ENCODE assay signal across 8 mouse cellular contexts in the genomic region with DNA sequence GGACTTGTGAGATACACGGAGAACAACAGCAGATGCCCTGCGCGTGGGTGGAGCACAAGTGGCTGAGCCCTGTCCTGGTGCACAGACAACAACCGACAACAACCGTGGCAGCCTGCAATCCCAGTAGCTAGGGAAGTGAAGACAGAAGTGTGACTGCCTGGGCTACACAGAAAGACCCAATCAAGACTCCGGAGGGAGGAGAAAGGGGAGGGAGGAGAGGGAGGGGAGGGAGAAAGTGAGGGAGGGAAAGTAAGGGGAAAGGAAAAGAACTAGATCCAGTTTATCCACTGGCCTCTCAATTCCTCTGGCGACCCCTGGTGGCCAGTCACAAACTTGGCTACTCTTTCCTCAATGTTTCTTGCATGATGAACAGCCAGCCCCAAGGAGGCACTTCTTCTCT. TPM values are rescaled to one million over a fixed set of nuclear protein-coding genes. Genes with fewer than 3 reads are reported as not detected.
DNase-seq lines count a peak whose midpoint lies in the region; ATAC-seq and TF ChIP-seq lines count a peak whose summit lies in the region.

No protein-coding gene starts in this region.

- no peaks in the 10 kb centered on the region for H3K36me3 ChIP-seq in intestine, embryonic 14.5 days (ENCODE audit: control insufficient read depth, insufficient read depth, low read length)
- no peaks in the 10 kb centered on the region for H3K36me3 ChIP-seq in spleen, adult 2 months (ENCODE audit: control insufficient read depth, insufficient read depth, low read length)

- H3K4me3 ChIP-seq in cortical plate, adult 2 months (ENCODE audit: insufficient read depth, low read length) = no peak overlapping the region
- H3K4me3 ChIP-seq in intestine, embryonic 14.5 days (ENCODE audit: low read depth, low read length) = no peak overlapping the region
- no peak overlapping the region for H3K4me3 ChIP-seq in spleen, adult 2 months (ENCODE audit: extremely low read depth, insufficient read depth, insufficient read length)

- TF ChIP-seq POLR2A in cortical plate, adult 2 months (IDR thresholded peaks at IDR 0.05; ENCODE audit: extremely low read depth, insufficient read depth, low read length) = no peak
- TF ChIP-seq POLR2A in spleen, adult 2 months (IDR thresholded peaks at IDR 0.05; ENCODE audit: low read depth, low read length) = no peak

- WGBS in intestine, embryonic 14.5 days = 13% methylated on average over 7 of the region's 7 CpGs
- WGBS in spleen, adult 2 months = 39% methylated on average over 7 of the region's 7 CpGs

- 0 out of 2 replicates have a peak, but pooled peaks cover 2% of the 10 kb centered on the region for H3K4me1 ChIP-seq in cortical plate, adult 2 months (ENCODE audit: control insufficient read depth, insufficient read depth, low read length)
- H3K4me1 ChIP-seq in intestine, embryonic 14.5 days (replicated peaks; ENCODE audit: control insufficient read depth, insufficient read depth, low read length) = no peaks in the 10 kb centered on the region
- no peaks in the 10 kb centered on the region; the same call in 1 of the 2 replicates for H3K4me1 ChIP-seq in spleen, adult 2 months (ENCODE audit: control insufficient read depth, insufficient read depth, insufficient read length)

- no peak overlapping the region for H3K27ac ChIP-seq in cortical plate, adult 2 months (ENCODE audit: insufficient read depth, low read length)
- no peak overlapping the region for H3K27ac ChIP-seq in intestine, embryonic 14.5 days (ENCODE audit: low read depth)
- H3K27ac ChIP-seq in spleen, adult 2 months (ENCODE audit: insufficient read depth, low read length) = no peak overlapping the region

- intact Hi-C loops in gastrocnemius, postnatal 14 days (cut with DNase I; ENCODE audit: low total_unique reads) = loop anchor here (5.0 to 10.0 kb wide), 4 partner anchors 84 to 266 kb away; no protein-coding TSS in a partner anchor
- intact Hi-C loops in left cerebral cortex, postnatal 14 days (cut with DNase I) = loop anchor here (2.0 to 5.0 kb wide), 4 partner anchors 76 to 176 kb away; a partner anchor contains a TSS

- peak; percentile 70 for TF ChIP-seq CTCF in cortical plate, adult 2 months (IDR thresholded peaks at IDR 0.05; ENCODE audit: extremely low read depth, insufficient read depth, low read length)
- TF ChIP-seq CTCF in spleen, adult 2 months (IDR thresholded peaks at IDR 0.05; ENCODE audit: extremely low read depth, insufficient read depth, insufficient read length, insufficient replicate concordance) = peak; percentile 63; the same call in 1 of the 2 replicates

- H3K27me3 ChIP-seq in intestine, embryonic 14.5 days (replicated peaks; ENCODE audit: control insufficient read depth, insufficient read depth, low read length) = no peaks in the 10 kb centered on the region
- no peaks in the 10 kb centered on the region for H3K27me3 ChIP-seq in spleen, adult 2 months (ENCODE audit: control insufficient read depth, insufficient read depth, low read length)

- peak; percentile 28; the same call in 1 of the 2 replicates for ATAC-seq in intestine, embryonic 14.5 days (replicated peaks; ENCODE audit: low FRiP score, low TSS enrichment, low read depth)
- no peak for ATAC-seq in activated CD4-positive, CD25-positive, alpha-beta regulatory T cell, adult 4 months

- peak overlapping the region; percentile 18; the same call in 1 of the 2 replicates for H3K4me2 ChIP-seq in intestine, embryonic 14.5 days (ENCODE audit: low read length)

- peak; percentile 75 to 80 for DNase-seq in adrenal gland, adult 18-20 months (ENCODE audit: low spot score in 2 of 2)
- peak; percentile 83 for DNase-seq in gastrocnemius, postnatal 14 days
- DNase-seq in intestine, embryonic 14.5 days (ENCODE audit: low spot score) = peak; percentile 90
- peak; percentile 69 to 77 for DNase-seq in left cerebral cortex, postnatal 14 days (ENCODE audit: low spot score in 2 of 2)
- DNase-seq in mesoderm, embryonic 11.5 days (ENCODE audit: low read depth, low spot score) = peak; percentile 88
- DNase-seq in spleen, adult 2 months (ENCODE audit: low read depth in 1 of 2, low spot score in 2 of 2) = peak in 1 of 2 experiments; percentile 36

- no peak overlapping the region for H3K9ac ChIP-seq in intestine, embryonic 14.5 days (ENCODE audit: low read length)

- H3K9me3 ChIP-seq in intestine, embryonic 14.5 days (ENCODE audit: control insufficient read depth, low read length) = no peaks in the 10 kb centered on the region

RNA-seq across cellular contexts. Expression of a gene that starts 20.1 kb away (rescaled TPM):
- total RNA-seq in adrenal gland, adult 18-20 months (2021) = not detected
- not detected in 2 replicates for polyA plus RNA-seq in cortical plate, adult 2 months (2012; rRNA removed)
- not detected for total RNA-seq in gastrocnemius, postnatal 14 days (2021)
- polyA plus RNA-seq in intestine, embryonic 14.5 days (2014; fragmentation: Nextera tagmentation; extraction: Ambion mirVana) = 0.16 TPM in 1 of 2 replicates, not detected in the other
- not detected for total RNA-seq in left cerebral cortex, postnatal 14 days (2021)
- not detected in 2 replicates for polyA plus RNA-seq in spleen, adult 2 months (2012; rRNA removed)
- not detected for polyA plus RNA-seq in activated CD4-positive, CD25-positive, alpha-beta regulatory T cell, adult 4 months (2017; shearing (Covaris generic))
